Mouse (Mus musculus) adrenal gland, adult 8-10 months (tissue): ENCODE data around the gene Dpy30. TPM values are rescaled to one million over a fixed set of nuclear protein-coding genes. Genes with fewer than 3 reads are reported as not detected.
"Not testable (repeated sequence)": the region's sequence is repeated elsewhere in the genome, so short reads cannot be mapped to it uniquely, and the experiment has no call there.

Source experiments
- DNase-seq: peaks from one replicate; pipeline ENCODE4 v3.0.0; 2022
- total RNA-seq, 4 experiments: library from RNA; stranded (reverse); gene quantifications; 2 replicates each; pipeline ENCODE4 v1.2.4; 2022

Dpy30 gene
- total RNA-seq = 10 to 100 TPM; 65.1 to 81.0 (median 68.4) TPM

GRCm38 (mm10) chr17:74323844-74324243 lies at the start of gene Dpy30:
TSS of gene Dpy30 (minus strand) at chr17:74323944.
- DNase-seq = no peak

- DNase-seq = no peak
These were observed 39.8 kb upstream of the Dpy30 start for GRCm38 (mm10) chr17:74363592-74363991.

- no peak for DNase-seq
These were observed 17.4 kb upstream of the Dpy30 start for GRCm38 (mm10) chr17:74341151-74341550.

GRCm38 (mm10) chr17:74338937-74339804 lies 15.4 kb upstream of the Dpy30 start, which contains the start of gene Spast:
TSS of gene Spast (plus strand) at chr17:74338987.
- peak; percentile 68 for DNase-seq

DNA sequence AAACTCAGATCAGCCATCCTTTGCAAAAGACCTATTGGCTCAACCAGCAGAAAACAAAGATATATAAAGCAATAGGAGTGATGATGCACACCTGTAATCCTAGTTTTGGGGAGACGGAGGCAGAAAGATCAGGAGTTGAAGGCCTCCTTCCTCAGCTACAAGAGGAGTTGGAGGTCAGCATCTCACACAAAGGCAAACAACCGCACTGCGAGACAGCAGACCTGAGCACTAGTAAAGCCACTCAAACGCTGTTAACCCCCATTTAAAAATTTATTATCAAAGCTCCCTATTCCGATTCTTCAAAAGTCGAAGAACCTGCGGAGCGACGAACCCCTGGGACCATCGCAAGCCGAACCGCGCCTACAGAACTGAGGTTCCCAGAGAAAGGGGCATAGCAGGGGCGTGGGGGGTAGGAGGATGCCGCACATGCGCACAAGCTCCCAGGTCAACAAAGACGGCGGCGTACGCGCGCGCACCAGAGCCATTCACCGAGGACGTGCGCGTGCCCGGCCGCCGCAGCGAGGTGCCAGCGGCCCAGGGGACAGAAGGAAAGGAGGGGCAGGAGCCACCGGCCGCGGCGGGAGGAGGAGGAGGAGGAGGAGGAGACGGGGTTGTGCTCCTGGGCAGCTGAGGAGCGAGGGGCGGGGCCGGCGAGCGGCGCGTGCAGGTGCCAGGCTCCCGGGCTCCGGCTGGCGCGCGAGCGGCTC lies 14.6 kb upstream of the Dpy30 start:
- DNase-seq = peak; percentile 93

DNA sequence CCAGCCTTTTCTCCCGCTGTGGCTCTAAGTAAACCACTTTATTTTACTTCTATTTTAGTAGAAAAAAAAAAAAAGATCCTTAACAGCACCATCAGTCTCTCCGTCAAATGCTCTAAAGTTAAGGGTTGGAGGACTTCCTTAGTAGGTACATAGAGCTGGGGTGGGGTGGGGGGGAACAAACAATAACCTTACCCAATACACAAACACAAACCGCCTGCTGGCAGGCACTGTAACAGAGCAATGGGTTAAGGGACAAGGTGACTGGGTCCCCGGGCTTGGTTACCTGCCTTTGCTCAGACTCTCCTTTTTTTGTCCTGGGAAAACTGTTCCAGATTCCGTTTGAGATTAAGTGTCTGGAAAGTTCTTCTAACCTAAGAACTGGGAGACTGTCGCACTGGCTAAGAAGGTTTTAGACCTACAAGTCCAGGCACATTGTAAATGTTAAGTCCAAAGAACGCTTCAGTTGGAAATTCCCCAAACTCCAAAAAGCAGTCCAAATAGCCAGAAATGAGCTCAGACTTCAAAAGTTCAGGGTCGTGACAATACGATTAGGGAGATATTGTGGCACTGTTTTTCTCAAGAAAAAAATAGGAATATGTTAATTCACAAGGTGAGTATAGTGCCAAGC lies 7.4 kb upstream of the Dpy30 start:
- no peak for DNase-seq

DNA sequence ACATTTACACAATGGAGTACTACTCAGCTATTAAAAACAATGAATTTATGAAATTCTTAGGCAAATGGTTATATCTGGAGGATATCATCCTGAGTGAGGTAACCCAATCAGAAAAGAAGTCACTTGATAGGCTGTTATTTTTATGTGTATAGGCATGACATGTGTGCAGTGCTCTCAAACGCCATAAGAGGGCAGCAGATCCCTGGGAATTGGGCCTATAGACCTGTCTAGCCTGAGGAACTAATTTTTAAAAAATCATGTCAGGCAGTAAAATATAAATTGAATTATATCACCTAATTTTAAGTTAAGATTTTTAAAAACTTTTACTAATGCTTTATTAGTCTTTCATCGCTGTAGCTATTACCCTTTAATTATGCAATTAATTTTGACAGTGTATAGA lies 4.4 kb upstream of the Dpy30 start:
- not testable (repeated sequence) for DNase-seq

- not testable (repeated sequence) for DNase-seq
These were observed 3.5 kb upstream of the Dpy30 start for GRCm38 (mm10) chr17:74327195-74327594.

DNA sequence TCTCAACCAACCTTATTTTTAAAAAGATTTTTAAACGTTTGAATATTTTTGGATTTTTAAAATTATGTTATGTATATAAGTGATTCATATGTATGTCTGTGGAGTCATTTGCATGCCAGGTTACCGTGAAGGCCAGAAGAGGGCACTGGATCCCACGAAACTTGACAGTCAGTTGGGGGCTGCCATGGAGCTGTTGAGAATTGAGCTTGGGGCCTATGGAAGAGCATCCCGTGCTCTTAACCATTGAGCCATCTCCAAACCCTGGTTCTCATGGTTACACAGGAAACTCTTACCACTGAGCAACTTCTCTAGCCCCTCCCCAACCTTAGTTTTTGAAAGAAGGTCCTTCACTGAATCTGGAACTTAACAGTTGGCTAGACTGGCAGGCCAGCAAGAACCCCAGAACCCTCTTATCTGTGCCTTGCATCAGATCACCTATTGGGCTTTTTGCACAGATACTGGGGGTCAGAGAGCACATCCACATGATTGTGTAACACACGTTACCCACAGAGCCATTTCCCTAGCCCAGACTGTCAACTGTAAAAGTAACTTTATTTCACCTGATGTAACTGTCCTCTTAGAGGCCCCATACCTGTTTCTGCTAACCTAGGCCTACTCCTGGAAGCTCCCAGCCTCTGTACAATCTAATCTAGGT lies 1.2 kb downstream of the Dpy30 start:
- DNase-seq = no peak

- no peak for DNase-seq
These were observed 5.0 kb downstream of the Dpy30 start for GRCm38 (mm10) chr17:74318721-74319120.

GRCm38 (mm10) chr17:74316309-74316863 lies 7.4 kb downstream of the Dpy30 start:
- peak; percentile 83 for DNase-seq

DNA sequence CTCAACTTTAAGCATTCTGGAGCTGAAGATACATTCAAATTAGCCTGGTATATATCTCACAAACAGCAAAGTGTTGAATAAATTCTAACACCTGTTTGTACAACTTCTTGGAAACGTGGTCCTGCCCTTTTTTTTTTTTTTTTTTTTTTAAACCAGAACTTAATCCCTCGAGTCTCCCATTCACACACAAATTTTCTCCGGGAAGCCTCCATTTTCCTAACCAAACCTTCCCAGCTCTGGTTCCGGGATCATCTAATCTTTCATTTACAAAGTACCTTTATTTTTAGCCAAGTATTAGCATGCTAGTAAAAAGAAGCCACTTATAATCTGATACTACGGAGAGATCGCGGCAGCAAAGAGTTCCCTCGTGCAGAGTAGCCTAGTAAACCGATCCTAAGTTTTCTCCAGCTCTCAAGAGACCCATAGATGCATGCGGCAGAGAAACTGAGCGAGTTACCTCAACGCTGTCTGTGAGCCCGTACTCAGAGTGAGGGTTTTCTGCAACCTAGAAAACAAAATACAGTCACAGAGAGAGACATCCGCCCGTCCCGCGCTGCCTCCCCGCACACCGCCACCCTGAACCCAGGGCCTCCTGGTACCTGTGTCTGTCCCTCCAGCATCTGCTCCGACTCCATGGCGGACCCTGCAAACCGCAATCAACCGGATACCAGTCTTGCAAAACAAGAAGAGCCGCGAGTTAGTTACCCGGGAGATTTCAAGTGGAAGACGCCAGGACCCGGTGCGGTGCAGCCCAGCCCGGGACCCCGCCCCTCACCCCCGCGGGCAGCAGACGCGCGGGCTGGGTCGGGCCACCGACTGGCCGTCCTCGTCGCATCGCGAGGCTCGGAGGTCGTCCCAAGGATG lies 8.1 kb downstream of the Dpy30 start:
- DNase-seq = no peak

DNA sequence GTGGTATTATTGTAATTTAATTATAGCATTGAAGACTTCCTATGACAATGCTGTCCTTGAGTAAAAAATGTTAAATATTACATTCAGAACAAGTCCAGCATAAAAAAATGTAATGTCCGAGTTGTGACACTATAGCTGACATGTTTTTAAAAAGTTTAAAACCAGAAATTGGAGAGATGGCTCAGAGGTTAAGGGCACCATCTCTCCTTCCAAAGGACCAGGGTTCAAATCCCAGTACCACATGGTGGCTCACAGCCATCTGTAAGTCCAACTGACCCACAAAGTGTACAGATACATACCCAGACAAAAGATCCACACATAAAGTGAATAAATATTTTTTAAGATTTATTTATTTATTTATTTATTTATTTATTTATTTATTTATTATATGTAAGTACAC lies 17.7 kb downstream of the Dpy30 start:
- no peak for DNase-seq

- DNase-seq = no peak
These were observed 18.1 kb downstream of the Dpy30 start for GRCm38 (mm10) chr17:74305616-74306015.

- no peak for DNase-seq
These were observed 19.7 kb downstream of the Dpy30 start for GRCm38 (mm10) chr17:74304060-74304459.

DNA sequence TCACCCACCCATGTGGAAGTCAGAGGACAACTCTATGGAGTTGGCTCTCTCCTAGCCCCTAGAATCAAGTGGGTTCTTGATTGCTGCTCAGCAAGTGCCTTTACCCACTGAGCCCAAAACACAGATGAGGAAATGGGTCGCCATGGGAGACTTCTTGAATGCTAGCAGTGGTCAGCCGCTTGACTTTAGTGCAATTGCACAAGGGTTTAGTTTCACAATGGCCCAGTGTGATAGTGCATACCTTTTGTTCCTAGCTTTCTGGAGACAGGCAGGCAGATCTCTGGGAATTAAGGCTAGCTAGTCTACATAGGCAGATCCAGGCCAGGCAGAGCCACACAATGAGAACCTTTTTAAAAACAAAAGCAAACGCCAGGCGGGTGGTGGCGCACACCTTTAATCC lies 23.7 kb downstream of the Dpy30 start:
- no peak for DNase-seq

DNA sequence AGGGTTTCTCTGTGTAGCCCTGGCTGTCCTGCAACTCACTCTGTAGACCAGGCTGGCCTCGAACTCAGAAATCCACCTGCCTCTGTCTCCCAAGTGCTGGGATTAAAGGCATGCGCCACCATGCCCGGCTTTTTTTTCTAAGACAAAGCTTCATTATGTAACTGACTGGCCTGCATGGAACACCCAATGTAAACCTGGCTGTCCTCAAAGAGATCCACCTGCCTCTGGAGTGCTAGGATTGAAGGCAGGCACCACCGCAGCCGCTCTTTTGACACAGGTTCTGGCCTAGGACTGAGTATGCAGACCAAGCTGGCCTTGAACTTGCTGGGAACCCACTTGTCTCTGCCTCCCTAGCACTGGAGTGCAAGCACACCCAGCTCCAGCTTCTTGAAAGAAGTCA lies 26.8 kb downstream of the Dpy30 start:
- DNase-seq = not testable (repeated sequence)

DNA sequence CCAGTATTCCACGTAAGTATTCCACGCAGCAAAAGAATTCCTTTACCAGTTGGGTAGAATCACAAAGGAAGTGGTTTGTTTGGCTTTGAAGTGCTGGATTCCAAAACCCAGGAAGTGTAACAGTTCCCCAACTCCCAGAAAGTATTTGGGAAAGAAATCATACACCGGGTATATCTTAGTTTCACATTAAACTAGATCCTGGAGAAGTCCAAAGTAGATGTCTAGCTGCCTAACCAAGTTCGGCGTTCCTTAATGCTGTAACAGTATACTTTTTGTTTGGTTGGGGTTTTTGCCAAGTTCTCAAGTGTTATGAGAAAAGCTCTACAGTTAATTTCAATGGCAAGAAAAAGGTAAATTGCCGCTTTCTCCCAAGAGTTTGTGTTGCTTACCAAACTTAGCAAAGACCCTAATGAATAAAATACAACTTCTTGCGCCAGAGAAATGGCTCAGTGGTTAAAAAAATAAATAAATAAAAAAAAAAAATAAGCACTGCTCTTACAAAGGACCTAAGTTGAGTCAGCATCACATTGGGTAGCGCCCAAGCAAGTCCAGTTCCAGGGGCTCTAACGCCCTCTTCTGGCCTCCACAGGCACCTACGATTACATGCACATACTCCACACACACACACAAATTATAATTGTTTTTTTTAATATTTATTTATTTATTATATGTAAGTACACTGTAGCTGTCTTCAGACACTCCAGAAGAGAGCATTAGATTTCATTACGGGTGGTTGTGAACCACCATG lies 27.5 kb downstream of the Dpy30 start:
- no peak for DNase-seq

DNA sequence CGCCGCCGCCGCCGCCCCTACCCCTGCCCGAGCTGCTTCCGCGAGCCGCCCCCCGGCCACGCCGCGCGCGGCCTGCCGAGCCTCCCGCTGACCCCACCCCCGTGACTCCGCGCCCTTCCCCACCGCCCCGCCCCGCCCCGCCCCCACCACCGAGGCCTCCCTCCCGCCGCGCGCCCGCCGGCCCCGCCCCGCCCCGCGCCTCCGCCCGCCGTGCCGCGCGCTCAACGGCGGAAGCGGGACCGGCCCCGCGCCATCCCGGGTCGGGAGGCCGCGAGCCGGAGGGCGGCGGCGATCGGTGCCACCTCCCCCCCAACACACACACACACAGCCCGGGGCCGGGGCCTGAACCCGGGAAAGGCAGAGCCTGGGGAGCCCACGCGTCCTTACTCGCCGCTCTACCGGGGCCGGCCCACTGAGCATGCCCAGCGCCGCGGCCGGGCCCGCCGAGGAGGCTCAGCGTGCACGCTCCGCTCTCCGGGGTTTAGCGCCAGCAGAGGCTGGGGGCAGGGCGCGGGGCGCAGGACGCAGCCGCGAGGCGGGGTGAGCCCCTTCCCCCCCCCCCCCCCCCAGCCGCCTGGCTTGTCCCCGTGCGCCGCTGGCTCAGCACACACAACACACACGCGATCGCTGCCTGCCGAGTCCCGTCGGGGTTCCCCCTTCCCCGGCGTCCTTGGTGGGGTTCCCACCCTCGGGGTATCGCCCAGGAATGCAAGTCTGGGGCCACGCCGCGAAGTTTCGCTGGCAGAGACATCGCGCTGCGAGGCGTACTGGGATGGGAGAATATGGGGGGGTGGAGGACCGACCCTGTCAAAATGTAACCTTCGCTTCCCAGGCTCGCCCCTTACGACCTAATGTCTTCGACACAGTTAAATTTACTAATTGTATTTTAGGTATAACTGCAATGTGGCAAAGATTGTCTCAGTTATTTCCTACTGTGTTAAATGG lies 28.4 kb downstream of the Dpy30 start, which contains the start of gene Memo1:
TSS of gene Memo1 (minus strand) at position 496 of the 945 bp plus-strand sequence.
- DNase-seq = peak; percentile 80
